Comparison of ENCODE assay signal across 8 mouse cellular contexts in the genomic region with DNA sequence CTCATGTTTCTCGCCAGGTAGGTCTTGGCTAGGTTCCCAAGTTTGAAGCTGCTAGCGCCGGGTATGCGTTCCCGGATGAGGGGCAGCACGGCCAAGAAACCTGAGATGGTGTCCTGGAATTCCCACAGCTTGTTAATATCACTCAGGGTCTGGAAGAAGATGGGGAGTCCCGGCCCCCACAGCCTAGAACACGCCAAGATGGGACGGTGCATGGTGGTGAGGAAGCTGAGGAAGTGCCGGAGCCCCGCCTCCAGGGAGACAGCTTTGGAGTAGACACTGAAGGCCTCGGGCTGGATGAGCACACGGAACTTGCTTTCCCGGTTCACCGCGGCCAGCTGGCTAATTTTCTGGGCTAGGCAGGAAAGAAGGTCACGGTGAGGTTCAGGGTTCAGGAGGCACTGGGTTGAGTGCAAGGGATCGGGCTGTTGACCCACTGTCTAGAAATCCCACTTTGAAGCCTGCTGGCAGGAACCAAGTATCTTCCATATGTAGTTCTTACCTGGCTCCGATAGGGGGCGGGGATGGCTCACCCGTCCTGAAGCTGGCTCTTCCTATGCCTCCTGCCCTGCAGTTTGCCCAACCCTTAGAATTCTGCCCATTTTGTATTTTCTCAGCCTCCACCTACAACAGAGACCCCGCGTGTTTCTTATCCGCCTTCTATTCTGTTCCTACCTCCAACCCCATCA. TPM values are rescaled to one million over a fixed set of nuclear protein-coding genes. Genes with fewer than 3 reads are reported as not detected.
A peak's percentile ranks its signal among the peaks of the same experiment; 100 is the strongest.
DNase-seq lines count a peak whose midpoint lies in the region; ATAC-seq and TF ChIP-seq lines count a peak whose summit lies in the region.

No protein-coding gene starts in this region.

- no peak overlapping the region for H3K4me2 ChIP-seq in midbrain, embryonic 11.5 days
- H3K4me2 ChIP-seq in midbrain, embryonic 15.5 days = no peak overlapping the region
- H3K4me2 ChIP-seq in hindbrain, postnatal 0 days (ENCODE audit: low read depth, low read length) = no peak overlapping the region
- no peak overlapping the region for H3K4me2 ChIP-seq in neural tube, embryonic 15.5 days

- WGBS in midbrain, embryonic 11.5 days = 73% methylated on average over 24 of the region's 24 CpGs
- 73% methylated on average over 24 of the region's 24 CpGs for WGBS in midbrain, embryonic 15.5 days
- 72% methylated on average over 24 of the region's 24 CpGs for WGBS in hindbrain, postnatal 0 days
- 76% methylated on average over 24 of the region's 24 CpGs for WGBS in neural tube, embryonic 15.5 days

- no peaks in the 10 kb centered on the region for H3K4me1 ChIP-seq in midbrain, embryonic 11.5 days (ENCODE audit: control insufficient read depth, insufficient read depth, low read length)
- no peaks in the 10 kb centered on the region for H3K4me1 ChIP-seq in midbrain, embryonic 15.5 days
- H3K4me1 ChIP-seq in hindbrain, postnatal 0 days (ENCODE audit: insufficient read depth, low read length) = no peaks in the 10 kb centered on the region
- H3K4me1 ChIP-seq in neural tube, embryonic 15.5 days = no peaks in the 10 kb centered on the region

- no peaks in the 10 kb centered on the region for H3K27me3 ChIP-seq in midbrain, embryonic 11.5 days (ENCODE audit: control insufficient read depth, insufficient read depth, low read length)
- no peaks in the 10 kb centered on the region for H3K27me3 ChIP-seq in midbrain, embryonic 15.5 days (replicated peaks)
- H3K27me3 ChIP-seq in hindbrain, postnatal 0 days (ENCODE audit: insufficient read depth, low read length) = no peaks in the 10 kb centered on the region
- H3K27me3 ChIP-seq in neural tube, embryonic 15.5 days (replicated peaks) = no peaks in the 10 kb centered on the region

- peak; percentile 67 for TF ChIP-seq CTCF in hindbrain, postnatal 0 days (IDR thresholded peaks at IDR 0.05; ENCODE audit: low read depth)

- no peak overlapping the region for H3K9ac ChIP-seq in midbrain, embryonic 11.5 days (ENCODE audit: low read length)
- H3K9ac ChIP-seq in midbrain, embryonic 15.5 days = no peak overlapping the region
- no peak overlapping the region for H3K9ac ChIP-seq in hindbrain, postnatal 0 days (replicated peaks; ENCODE audit: low read length)
- no peak overlapping the region for H3K9ac ChIP-seq in neural tube, embryonic 15.5 days (replicated peaks)

- H3K9me3 ChIP-seq in midbrain, embryonic 11.5 days (ENCODE audit: control insufficient read depth, low read length) = no peaks in the 10 kb centered on the region
- H3K9me3 ChIP-seq in midbrain, embryonic 15.5 days = no peaks in the 10 kb centered on the region
- H3K9me3 ChIP-seq in hindbrain, postnatal 0 days (ENCODE audit: low read length) = no peaks in the 10 kb centered on the region
- no peaks in the 10 kb centered on the region for H3K9me3 ChIP-seq in neural tube, embryonic 15.5 days (replicated peaks)

- DNase-seq in cerebellum, adult 18-20 months = peak; percentile 52 to 67
- no peak for DNase-seq in cerebellum, adult 11-12 months
- DNase-seq in midbrain, embryonic 11.5 days (ENCODE audit: low spot score, missing footprints) = peak; percentile 90
- DNase-seq in brain, adult 2 months (ENCODE audit: low read depth, low spot score) = peak; percentile 61
- peak; percentile 50 for DNase-seq in hindbrain, postnatal 0 days (ENCODE audit: low spot score)

- no peak for ATAC-seq in midbrain, embryonic 11.5 days (ENCODE audit: low FRiP score)
- ATAC-seq in midbrain, embryonic 15.5 days (replicated peaks) = no peak
- no peak for ATAC-seq in hindbrain, postnatal 0 days
- peak; percentile 52; the same call in 1 of the 2 replicates for ATAC-seq in megakaryocyte, adult 5-6 weeks (ENCODE audit: poor library complexity, severe bottlenecking)
- ATAC-seq in neural tube, embryonic 15.5 days (ENCODE audit: low FRiP score) = no peak

- H3K27ac ChIP-seq in midbrain, embryonic 11.5 days (ENCODE audit: low read depth, low read length) = no peak overlapping the region
- H3K27ac ChIP-seq in midbrain, embryonic 15.5 days = no peak overlapping the region
- H3K27ac ChIP-seq in hindbrain, postnatal 0 days = no peak overlapping the region
- H3K27ac ChIP-seq in neural tube, embryonic 15.5 days (replicated peaks) = no peak overlapping the region

- no peaks in the 10 kb centered on the region for H3K36me3 ChIP-seq in midbrain, embryonic 11.5 days (ENCODE audit: control insufficient read depth, insufficient read depth, low read length)
- H3K36me3 ChIP-seq in midbrain, embryonic 15.5 days (replicated peaks) = no peaks in the 10 kb centered on the region
- no peaks in the 10 kb centered on the region for H3K36me3 ChIP-seq in hindbrain, postnatal 0 days (ENCODE audit: insufficient read depth, low read length)
- no peaks in the 10 kb centered on the region for H3K36me3 ChIP-seq in neural tube, embryonic 15.5 days

- no peak overlapping the region for H3K4me3 ChIP-seq in midbrain, embryonic 11.5 days (ENCODE audit: low read depth, low read length)
- H3K4me3 ChIP-seq in midbrain, embryonic 15.5 days = no peak overlapping the region
- no peak overlapping the region for H3K4me3 ChIP-seq in hindbrain, postnatal 0 days (ENCODE audit: low read length)
- H3K4me3 ChIP-seq in neural tube, embryonic 15.5 days (replicated peaks) = no peak overlapping the region

RNA-seq across cellular contexts. Expression of gene Islr2, which starts 16.2 kb away (rescaled TPM):
- 18.7 and 19.6 TPM in 2 replicates for polyA plus RNA-seq in midbrain, embryonic 11.5 days (2014; fragmentation: Nextera tagmentation; extraction: Ambion mirVana)
- polyA plus RNA-seq in midbrain, embryonic 15.5 days (2015; fragmentation: Nextera tagmentation; extraction: Ambion mirVana) = 44.4 and 55.1 TPM in 2 replicates
- 293 and 343 TPM in 2 replicates for total RNA-seq in hindbrain, postnatal 0 days (2014; rRNA removed)
- polyA plus RNA-seq in hindbrain, postnatal 0 days (2015; fragmentation: Nextera tagmentation; extraction: Ambion mirVana) = 15.8 and 19.2 TPM in 2 replicates
- total RNA-seq in megakaryocyte, adult 5-6 weeks (2015) = not detected in 2 replicates
- not detected in 2 replicates for total RNA-seq in megakaryocyte, adult 5-6 weeks (2017)
- 8.5 and 11.5 TPM in 2 replicates for polyA plus RNA-seq in neural tube, embryonic 15.5 days (2015; fragmentation: Nextera tagmentation; extraction: Ambion mirVana)

RNA-seq across cellular contexts. Expression of gene Islr, which starts 16.3 kb away (rescaled TPM):
- polyA plus RNA-seq in midbrain, embryonic 11.5 days (2014; fragmentation: Nextera tagmentation; extraction: Ambion mirVana) = 13.0 and 13.9 TPM in 2 replicates
- 36.1 and 46.9 TPM in 2 replicates for polyA plus RNA-seq in midbrain, embryonic 15.5 days (2015; fragmentation: Nextera tagmentation; extraction: Ambion mirVana)
- 57.9 and 72.8 TPM in 2 replicates for total RNA-seq in hindbrain, postnatal 0 days (2014; rRNA removed)
- 29.9 and 33.5 TPM in 2 replicates for polyA plus RNA-seq in hindbrain, postnatal 0 days (2015; fragmentation: Nextera tagmentation; extraction: Ambion mirVana)
- 0.16 and 0.33 TPM in 2 replicates for total RNA-seq in megakaryocyte, adult 5-6 weeks (2015)
- not detected in 2 replicates for total RNA-seq in megakaryocyte, adult 5-6 weeks (2017)
- 52.3 and 54.2 TPM in 2 replicates for polyA plus RNA-seq in neural tube, embryonic 15.5 days (2015; fragmentation: Nextera tagmentation; extraction: Ambion mirVana)

RNA-seq across cellular contexts. Expression of gene Pml, which starts 29.2 kb away (rescaled TPM):
- 8.7 and 10.1 TPM in 2 replicates for polyA plus RNA-seq in midbrain, embryonic 11.5 days (2014; fragmentation: Nextera tagmentation; extraction: Ambion mirVana)
- polyA plus RNA-seq in midbrain, embryonic 15.5 days (2015; fragmentation: Nextera tagmentation; extraction: Ambion mirVana) = 3.9 and 5.0 TPM in 2 replicates
- 11.4 and 17.0 TPM in 2 replicates for total RNA-seq in hindbrain, postnatal 0 days (2014; rRNA removed)
- polyA plus RNA-seq in hindbrain, postnatal 0 days (2015; fragmentation: Nextera tagmentation; extraction: Ambion mirVana) = 3.2 and 4.8 TPM in 2 replicates
- total RNA-seq in megakaryocyte, adult 5-6 weeks (2015) = 37.7 and 41.3 TPM in 2 replicates
- total RNA-seq in megakaryocyte, adult 5-6 weeks (2017) = 15.5 and 17.4 TPM in 2 replicates
- polyA plus RNA-seq in neural tube, embryonic 15.5 days (2015; fragmentation: Nextera tagmentation; extraction: Ambion mirVana) = 3.9 and 8.6 TPM in 2 replicates

RNA-seq across cellular contexts. Expression of gene Stoml1, which starts 32.6 kb away (rescaled TPM):
- 27.6 and 29.7 TPM in 2 replicates for polyA plus RNA-seq in midbrain, embryonic 11.5 days (2014; fragmentation: Nextera tagmentation; extraction: Ambion mirVana)
- polyA plus RNA-seq in midbrain, embryonic 15.5 days (2015; fragmentation: Nextera tagmentation; extraction: Ambion mirVana) = 136 and 140 TPM in 2 replicates
- total RNA-seq in hindbrain, postnatal 0 days (2014; rRNA removed) = 145 and 157 TPM in 2 replicates
- 136 and 141 TPM in 2 replicates for polyA plus RNA-seq in hindbrain, postnatal 0 days (2015; fragmentation: Nextera tagmentation; extraction: Ambion mirVana)
- 5.8 and 6.1 TPM in 2 replicates for total RNA-seq in megakaryocyte, adult 5-6 weeks (2015)
- total RNA-seq in megakaryocyte, adult 5-6 weeks (2017) = 9.4 and 11.9 TPM in 2 replicates
- polyA plus RNA-seq in neural tube, embryonic 15.5 days (2015; fragmentation: Nextera tagmentation; extraction: Ambion mirVana) = 121 and 136 TPM in 2 replicates
